Mouse (Mus musculus) erythroblast, embryonic 14.5 days (primary cell): ENCODE results near the gene N4bp1. TPM values are rescaled to one million over a fixed set of nuclear protein-coding genes. Genes with fewer than 3 reads are reported as not detected.

Source experiments
- H3K27me3 ChIP-seq: 2 replicates; pipeline ENCODE4 v1.6.1; 2012; ENCODE audit warnings: inconsistent platforms; ENCODE audit not compliant: control insufficient read depth
- H3K36me3 ChIP-seq: 2 replicates; pipeline ENCODE4 v1.6.1; 2012; ENCODE audit warnings: mild to moderate bottlenecking, inconsistent platforms; ENCODE audit not compliant: control insufficient read depth
- H3K4me1 ChIP-seq: 2 replicates; pipeline ENCODE4 v1.6.1; 2012; ENCODE audit warnings: inconsistent platforms; ENCODE audit not compliant: control insufficient read depth
- H3K4me3 ChIP-seq: replicated peaks from 2 replicates; pipeline ENCODE3; 2012; ENCODE audit warnings: moderate library complexity, mild to moderate bottlenecking, inconsistent platforms
- H3K9me3 ChIP-seq: 2 replicates; pipeline ENCODE4 v1.6.1; 2012; ENCODE audit warnings: low read length, inconsistent platforms, mixed read lengths; ENCODE audit not compliant: control insufficient read depth
- GATA1 ChIP-seq: IDR thresholded peaks from 2 replicates; pipeline ENCODE4 v1.6.1; 2012; ENCODE audit warnings: low read length, inconsistent platforms, mixed read lengths
- TAL1 ChIP-seq: IDR thresholded peaks from 3 replicates; pipeline ENCODE4 v1.6.1; 2012; ENCODE audit warnings: low read length, inconsistent platforms, mixed read lengths
- polyA plus RNA-seq: library from polyadenylated mRNA; stranded (reverse); fragments of >175 nt; gene quantifications from 2 replicates; pipeline ENCODE4 v1.2.3, GENCODE M21; 2012

N4bp1 gene
- polyA plus RNA-seq, 1 experiment, result 0.37 TPM

DNA sequence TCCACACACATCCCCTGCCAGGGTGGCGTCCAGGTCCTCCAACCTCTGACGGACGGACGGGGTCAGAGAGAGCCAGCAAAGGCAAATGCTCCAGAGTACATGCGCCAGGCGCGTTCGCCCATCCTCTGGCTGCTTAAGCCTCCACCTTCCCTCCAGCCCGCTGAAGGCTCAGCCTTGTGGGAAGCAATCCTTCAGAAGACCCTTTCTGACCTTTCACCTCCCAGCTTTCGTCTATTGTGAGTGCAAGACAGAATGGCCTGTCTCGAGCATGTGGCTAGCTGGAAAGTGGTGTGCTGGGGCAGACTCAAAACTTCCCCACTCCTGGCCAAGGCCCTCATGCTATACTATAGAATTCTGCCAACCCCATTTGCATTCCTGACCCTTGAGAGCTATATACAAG lies 30.4 kb downstream of the N4bp1 start:
- TF ChIP-seq GATA1 (no peak), TAL1 (no peak)
- H3K4me1 ChIP-seq, result no peaks in the 10 kb centered on the region
- peaks cover 55% of the 10 kb centered on the region for H3K36me3 ChIP-seq
- no peaks in the 10 kb centered on the region for H3K9me3 ChIP-seq
- no peak overlapping the region for H3K4me3 ChIP-seq
- no peaks in the 10 kb centered on the region for H3K27me3 ChIP-seq

DNA sequence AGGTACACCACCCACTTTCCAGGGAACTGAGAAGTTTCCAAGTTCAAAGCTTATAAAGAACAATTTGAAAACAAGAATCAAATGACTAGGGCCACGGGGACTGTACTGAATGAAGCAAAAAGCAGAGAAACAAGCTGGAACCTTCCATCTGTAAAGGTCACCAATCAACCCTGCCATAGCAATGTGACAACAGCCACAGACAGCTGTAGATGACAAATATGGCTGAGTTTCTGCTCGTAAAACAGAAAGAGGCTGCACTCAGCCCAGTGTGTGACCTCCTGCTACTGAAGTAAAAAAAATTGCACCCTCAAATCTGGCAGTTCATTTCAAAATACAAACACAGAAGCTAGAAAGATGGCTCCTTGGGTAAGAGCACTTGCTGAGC lies 31.1 kb downstream of the N4bp1 start:
- Histone ChIP-seq H3K4me3 (no peak overlapping the region), H3K36me3 (peaks cover 53% of the 10 kb centered on the region), H3K9me3 (no peaks in the 10 kb centered on the region), H3K27me3 (no peaks in the 10 kb centered on the region), H3K4me1 (no peaks in the 10 kb centered on the region)
- TF ChIP-seq GATA1 (no peak), TAL1 (no peak)

DNA sequence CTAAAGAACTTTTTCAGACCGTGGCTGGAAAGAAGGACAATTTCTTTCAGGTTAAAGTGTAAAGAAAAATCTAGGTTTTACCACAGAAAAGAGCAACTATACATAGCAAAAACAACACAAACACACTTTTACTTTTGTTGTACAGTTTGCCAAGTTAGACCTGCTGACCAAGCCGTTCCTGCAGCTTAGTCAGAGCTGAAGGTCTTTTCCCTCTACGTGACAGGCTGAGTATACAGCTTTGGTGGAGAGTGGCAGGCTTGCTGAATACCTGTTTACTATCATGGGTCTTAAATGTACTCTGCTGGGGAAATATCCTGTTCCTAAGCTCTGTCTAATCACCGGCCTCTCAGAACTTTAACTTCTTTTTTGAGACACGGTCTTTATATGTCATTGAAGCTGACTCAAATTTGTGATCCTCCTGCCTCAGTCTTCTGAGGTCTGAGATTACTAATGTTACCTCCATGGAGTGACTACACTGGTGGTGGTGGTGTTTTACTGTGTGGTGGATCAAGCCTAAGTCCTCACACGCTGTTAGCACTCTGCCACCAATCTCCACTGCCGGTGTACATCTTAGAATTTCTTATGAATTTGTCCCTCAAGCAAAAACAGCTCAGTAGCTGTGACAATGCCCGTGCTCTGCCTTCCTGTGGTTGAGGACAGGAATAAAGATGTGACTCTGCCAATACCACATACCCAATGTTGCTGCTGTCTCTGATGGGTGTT lies 31.6 kb downstream of the N4bp1 start:
- no peaks in the 10 kb centered on the region for H3K9me3 ChIP-seq
- no peaks in the 10 kb centered on the region for H3K27me3 ChIP-seq
- H3K4me3 ChIP-seq, result no peak overlapping the region
- no peaks in the 10 kb centered on the region for H3K4me1 ChIP-seq
- peaks cover 53% of the 10 kb centered on the region for H3K36me3 ChIP-seq
- TF ChIP-seq GATA1 (no peak), TAL1 (no peak)

DNA sequence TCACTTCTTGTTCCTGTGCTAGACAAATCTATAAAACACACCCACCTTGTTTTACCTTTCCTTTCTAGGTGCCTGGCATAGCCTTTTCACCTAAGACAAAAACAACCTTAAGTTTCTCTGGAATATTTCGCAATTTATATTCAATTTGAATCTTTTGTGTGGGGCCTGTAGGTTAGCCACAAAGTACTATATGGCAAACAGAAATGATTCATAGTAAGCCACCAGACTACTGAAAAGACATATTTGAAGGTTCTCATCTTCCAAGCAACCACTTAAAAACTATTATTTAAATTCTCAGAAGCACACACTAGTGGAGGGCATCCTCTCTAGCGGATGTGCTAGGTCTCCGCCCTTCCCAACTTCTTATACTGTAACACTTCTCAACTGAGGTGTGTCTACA lies 32.6 kb downstream of the N4bp1 start:
- TF ChIP-seq GATA1 (no peak), TAL1 (no peak)
- Histone ChIP-seq H3K4me3 (no peak overlapping the region), H3K9me3 (no peaks in the 10 kb centered on the region), H3K27me3 (no peaks in the 10 kb centered on the region), H3K4me1 (no peaks in the 10 kb centered on the region), H3K36me3 (peaks cover 56% of the 10 kb centered on the region)

DNA sequence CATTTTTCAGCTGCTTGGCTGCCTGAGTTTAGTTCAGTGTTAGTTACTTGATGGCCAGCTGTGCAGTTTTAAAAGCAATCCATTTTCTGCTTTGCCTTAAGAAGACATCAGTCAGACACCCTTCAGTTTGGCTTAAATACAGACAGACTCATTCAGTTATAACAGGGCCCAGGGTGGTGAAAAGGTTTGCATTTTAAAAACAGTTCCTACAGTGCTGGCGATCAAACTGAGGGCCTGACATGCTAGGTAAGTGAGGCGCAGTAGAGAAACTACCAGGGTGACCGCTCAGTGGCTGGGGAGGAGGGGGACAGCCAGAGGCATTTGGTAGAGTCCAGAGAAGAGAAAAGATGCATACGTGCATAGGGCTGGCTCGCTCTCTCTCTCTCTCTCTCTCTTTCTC lies 36.2 kb downstream of the N4bp1 start:
- Histone ChIP-seq H3K4me3 (no peak overlapping the region), H3K9me3 (no peaks in the 10 kb centered on the region), H3K36me3 (peaks cover 67% of the 10 kb centered on the region), H3K27me3 (no peaks in the 10 kb centered on the region), H3K4me1 (no peaks in the 10 kb centered on the region)
- TF ChIP-seq TAL1 (no peak), GATA1 (no peak)

DNA sequence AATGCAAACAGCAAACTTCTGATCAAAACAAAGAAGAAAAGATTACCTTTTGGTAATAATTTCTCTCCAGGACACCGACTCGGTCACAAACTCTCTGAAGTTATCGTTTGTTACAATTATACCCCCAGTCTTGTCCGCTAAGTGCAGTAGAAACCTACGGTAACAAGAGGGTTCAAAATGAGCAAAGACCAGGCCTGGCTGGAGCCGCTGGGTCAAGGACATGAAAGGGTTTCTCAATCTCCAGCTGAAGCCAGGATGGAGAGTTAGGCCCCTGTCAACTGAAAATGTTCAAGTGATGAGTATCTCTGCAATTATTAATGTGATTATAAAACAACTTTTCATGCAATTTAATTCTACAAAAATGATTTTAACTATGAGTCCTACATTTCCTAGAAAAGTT lies 36.7 kb downstream of the N4bp1 start:
- no peaks in the 10 kb centered on the region for H3K27me3 ChIP-seq
- no peaks in the 10 kb centered on the region for H3K4me1 ChIP-seq
- H3K36me3 ChIP-seq, result peaks cover 72% of the 10 kb centered on the region
- TF ChIP-seq GATA1 (no peak), TAL1 (no peak)
- no peak overlapping the region for H3K4me3 ChIP-seq
- no peaks in the 10 kb centered on the region for H3K9me3 ChIP-seq

DNA sequence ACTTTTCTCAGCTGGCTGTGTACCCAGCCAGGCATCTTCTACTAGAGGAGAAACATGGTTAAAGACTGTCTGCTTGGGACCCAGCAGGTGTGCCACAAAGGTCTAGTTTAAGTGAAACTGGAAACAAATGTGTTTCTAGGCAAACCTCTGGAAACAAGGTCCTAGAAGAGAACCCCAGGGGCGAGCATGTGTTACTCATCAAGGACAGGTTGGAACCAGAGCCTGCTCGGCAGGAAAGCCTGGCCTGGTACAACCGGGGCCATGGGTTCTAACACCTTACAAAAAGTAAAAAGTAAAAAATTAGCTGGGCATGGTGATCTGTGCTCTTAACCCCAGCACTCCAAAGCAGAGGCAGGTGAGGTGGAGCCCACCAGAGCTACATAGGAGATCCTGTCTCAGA lies 38.0 kb downstream of the N4bp1 start:
- H3K36me3 ChIP-seq, result peaks cover 81% of the 10 kb centered on the region

DNA sequence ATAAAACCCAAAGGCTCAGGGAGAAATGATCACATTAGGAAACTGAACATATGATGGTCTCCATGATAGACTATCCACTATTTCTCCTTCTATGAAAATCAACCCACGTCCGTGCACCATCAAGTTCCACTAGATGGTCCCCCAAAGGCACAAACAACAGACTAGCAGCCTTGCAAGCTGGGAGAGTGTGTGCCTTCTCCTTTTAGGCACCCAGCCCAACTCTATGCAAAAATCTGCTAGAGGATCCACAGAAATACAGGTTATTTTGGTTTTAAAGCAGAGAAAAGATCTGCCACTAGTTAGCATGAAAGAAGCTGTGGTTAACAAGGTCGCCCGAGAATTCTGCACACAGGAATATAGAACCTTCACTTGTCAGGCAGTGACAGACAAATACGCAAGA lies 39.2 kb downstream of the N4bp1 start:
- Histone ChIP-seq H3K4me3 (no peak overlapping the region), H3K4me1 (no peaks in the 10 kb centered on the region), H3K27me3 (no peaks in the 10 kb centered on the region), H3K9me3 (no peaks in the 10 kb centered on the region), H3K36me3 (peaks cover 85% of the 10 kb centered on the region)
- no peak for TF ChIP-seq GATA1
- TF ChIP-seq TAL1, result no peak

More for the DNA sequence above, 38.0 kb downstream of the N4bp1 start:
- Histone ChIP-seq H3K27me3 (no peaks in the 10 kb centered on the region), H3K9me3 (no peaks in the 10 kb centered on the region), H3K4me3 (no peak overlapping the region), H3K4me1 (no peaks in the 10 kb centered on the region)
- no peak for TF ChIP-seq GATA1
- no peak for TF ChIP-seq TAL1

DNA sequence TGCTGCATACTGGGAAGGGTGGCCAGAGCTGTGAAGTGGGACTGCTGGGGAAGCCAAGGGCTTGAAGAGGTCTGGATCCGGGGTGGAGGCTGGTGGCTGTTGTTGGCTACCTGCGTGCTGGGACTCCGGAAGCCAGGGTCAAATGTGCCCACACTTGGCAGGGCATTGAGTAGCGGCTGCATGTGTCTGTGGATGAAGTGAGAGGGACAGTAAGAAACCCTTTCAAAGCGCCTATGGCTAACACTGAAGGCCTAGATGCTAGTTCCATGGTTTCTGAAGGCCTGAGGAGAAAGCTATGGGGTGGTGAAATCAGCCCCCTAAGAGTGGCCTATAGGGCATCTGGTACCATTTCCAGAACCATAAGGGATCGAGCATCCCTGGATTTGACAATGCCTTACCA lies 40.2 kb downstream of the N4bp1 start:
- Histone ChIP-seq H3K4me3 (no peak overlapping the region), H3K9me3 (no peaks in the 10 kb centered on the region), H3K27me3 (no peaks in the 10 kb centered on the region), H3K4me1 (no peaks in the 10 kb centered on the region), H3K36me3 (peaks cover 86% of the 10 kb centered on the region)
- no peak for TF ChIP-seq GATA1
- no peak for TF ChIP-seq TAL1

DNA sequence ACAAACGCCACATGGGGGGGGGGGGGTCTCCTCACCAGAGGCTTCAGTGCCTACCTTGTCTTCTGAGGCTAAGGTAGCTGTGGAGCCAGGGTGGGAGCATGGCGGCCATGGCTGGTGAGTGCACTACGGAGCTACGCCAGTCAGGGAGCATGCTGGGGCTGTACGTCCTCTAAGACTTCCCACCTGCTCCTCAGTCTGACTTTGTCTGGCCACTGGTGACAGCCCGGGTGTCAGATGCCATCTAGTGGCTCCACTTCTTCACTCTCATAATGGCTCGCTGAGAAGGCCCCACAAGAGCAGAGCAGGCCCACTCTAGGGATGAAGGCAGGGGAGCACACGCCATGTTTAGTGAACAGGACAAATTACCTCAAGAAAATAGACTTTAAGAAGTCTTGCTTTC lies 41.2 kb downstream of the N4bp1 start:
- Histone ChIP-seq H3K4me3 (no peak overlapping the region), H3K27me3 (no peaks in the 10 kb centered on the region), H3K4me1 (no peaks in the 10 kb centered on the region), H3K9me3 (no peaks in the 10 kb centered on the region), H3K36me3 (peaks cover 85% of the 10 kb centered on the region)
- no peak for TF ChIP-seq TAL1
